Mouse (Mus musculus): ENCODE results near the gene Klhl29.

Gene Klhl29

GRCm38 (mm10) chr12:5292316-5292715 lies 83.2 kb downstream of the Klhl29 start:
- no peak for DNase-seq

GRCm38 (mm10) chr12:5285579-5285978 lies 89.9 kb downstream of the Klhl29 start:
- no peak for DNase-seq

- no peak for DNase-seq
Measured at GRCm38 (mm10) chr12:5284961-5285360, 90.5 kb downstream of the Klhl29 start.

- DNase-seq = no peak
Measured at GRCm38 (mm10) chr12:5283654-5284053, 91.8 kb downstream of the Klhl29 start.

- DNase-seq = no peak
Measured at GRCm38 (mm10) chr12:5282611-5283010, 92.9 kb downstream of the Klhl29 start.

- DNase-seq = no peak
Measured at GRCm38 (mm10) chr12:5279873-5280272, 95.6 kb downstream of the Klhl29 start.

GRCm38 (mm10) chr12:5277028-5277427 lies 98.5 kb downstream of the Klhl29 start:
- peak in 1 of 2 experiments; percentile 3 for DNase-seq

- DNase-seq = no peak
Measured at GRCm38 (mm10) chr12:5275507-5275936, 100.0 kb downstream of the Klhl29 start.

GRCm38 (mm10) chr12:5274519-5274944 lies 101.0 kb downstream of the Klhl29 start:
- DNase-seq = no peak

GRCm38 (mm10) chr12:5273316-5274047 lies 102.0 kb downstream of the Klhl29 start:
- no peak for DNase-seq

- DNase-seq = no peak
Measured at GRCm38 (mm10) chr12:5270527-5270926, 105.0 kb downstream of the Klhl29 start.

GRCm38 (mm10) chr12:5269936-5270335 lies 105.5 kb downstream of the Klhl29 start:
- no peak for DNase-seq

- no peak for DNase-seq
Measured at GRCm38 (mm10) chr12:5269061-5269460, 106.4 kb downstream of the Klhl29 start.

GRCm38 (mm10) chr12:5268188-5268612 lies 107.3 kb downstream of the Klhl29 start:
- DNase-seq = no peak

GRCm38 (mm10) chr12:5267271-5268187 lies 108.0 kb downstream of the Klhl29 start:
- no peak for DNase-seq

- no peak for DNase-seq
Measured at GRCm38 (mm10) chr12:5266773-5267172, 108.7 kb downstream of the Klhl29 start.

GRCm38 (mm10) chr12:5261476-5261875 lies 114.0 kb downstream of the Klhl29 start:
- no peak for DNase-seq

- DNase-seq = no peak
Measured at GRCm38 (mm10) chr12:5258779-5259178, 116.7 kb downstream of the Klhl29 start.

- DNase-seq = no peak
Measured at GRCm38 (mm10) chr12:5257174-5257573, 118.3 kb downstream of the Klhl29 start.

GRCm38 (mm10) chr12:5255079-5255478 lies 120.4 kb downstream of the Klhl29 start:
- DNase-seq = no peak

GRCm38 (mm10) chr12:5254246-5254982 lies 121.1 kb downstream of the Klhl29 start:
- no peak for DNase-seq

GRCm38 (mm10) chr12:5253289-5254005 lies 122.0 kb downstream of the Klhl29 start:
- no peak for DNase-seq

All from spleen, adult 18-20 months (tissue).